Mouse (Mus musculus) limb, embryonic 15.5 days (tissue): ENCODE measurements around the gene Olfr294. TPM values are rescaled to one million over a fixed set of nuclear protein-coding genes. Genes with fewer than 3 reads are reported as not detected.

Experiments used
- ATAC-seq: fragments of 200-750 bp; cut with Nextera tagmentation; 2 replicates; pipeline ENCODE4 v1.8.0; 2017; ENCODE audit warnings: low read depth, moderate TSS enrichment; ENCODE audit not compliant: insufficient number of reproducible peaks, low FRiP score, low TSS enrichment
- H3K27ac ChIP-seq: fragments of 300-500 bp; sonication (generic); 2 replicates; pipeline ENCODE4 v1.5.1; 2015; ENCODE audit warnings: moderate library complexity, mild to moderate bottlenecking, inconsistent platforms
- H3K27me3 ChIP-seq: fragments of 300-500 bp; sonication (generic); 2 replicates; pipeline ENCODE4 v1.6.1; 2015; ENCODE audit warnings: inconsistent platforms
- H3K36me3 ChIP-seq: fragments of 300-500 bp; sonication (generic); 2 replicates; pipeline ENCODE4 v1.6.1; 2015; ENCODE audit warnings: inconsistent platforms
- H3K4me1 ChIP-seq: fragments of 300-500 bp; sonication (generic); 2 replicates; pipeline ENCODE4 v1.6.1; 2015; ENCODE audit warnings: inconsistent platforms
- H3K4me2 ChIP-seq: fragments of 300-500 bp; sonication (generic); 2 replicates; pipeline ENCODE4 v1.6.1; 2015; ENCODE audit warnings: mild to moderate bottlenecking, inconsistent platforms
- H3K4me3 ChIP-seq: fragments of 300-500 bp; sonication (generic); 2 replicates; pipeline ENCODE4 v1.5.1; 2015; ENCODE audit warnings: mild to moderate bottlenecking, inconsistent platforms
- H3K9ac ChIP-seq: fragments of 300-500 bp; sonication (generic); 2 replicates; pipeline ENCODE4 v1.6.1; 2015; ENCODE audit warnings: inconsistent platforms
- H3K9me3 ChIP-seq: fragments of 300-500 bp; sonication (generic); 2 replicates; pipeline ENCODE4 v1.6.1; 2016; ENCODE audit warnings: inconsistent platforms
- whole genome bisulfite sequencing: fragments of 180-500 bp; shearing (Covaris S2); methylation state at CpG from one replicate; pipeline ENCODE4 v1.1.7; 2015; 5-methylcytosine and 5-hydroxymethylcytosine counted together
- polyA plus RNA-seq: library from polyadenylated mRNA; unstranded; fragments of >200 nt; fragmentation: Nextera tagmentation; extraction: Ambion mirVana; gene quantifications from 2 replicates; pipeline ENCODE4 v1.2.1, GENCODE M21; 2015

The Olfr294 gene
- not detected in 2 replicates for polyA plus RNA-seq

DNA sequence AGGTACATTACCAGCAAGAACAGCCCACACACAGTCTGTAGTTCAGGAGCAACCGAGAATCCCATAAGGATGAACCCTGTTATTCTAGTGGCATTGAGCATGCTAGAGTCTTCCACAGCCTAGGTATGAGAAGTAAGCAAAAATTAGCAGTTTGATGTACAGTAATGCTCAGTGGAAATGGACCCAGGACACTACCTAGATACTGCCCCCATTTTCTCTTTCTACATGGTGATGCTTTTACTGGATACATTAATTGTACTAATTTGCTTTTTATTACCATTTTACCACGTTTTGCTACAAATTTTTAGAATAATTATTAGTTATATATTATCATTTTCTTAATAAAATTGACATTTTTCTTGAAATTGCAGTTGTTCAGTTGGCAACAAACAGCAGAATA is at the start of gene Olfr294:
TSS of gene Olfr294 (minus strand) at position 101 of the 400 bp plus-strand sequence.
- no peak for ATAC-seq
- no peaks in the 10 kb centered on the region for H3K27me3 ChIP-seq
- H3K4me3 ChIP-seq = no peak within 1 kb of the TSS

DNA sequence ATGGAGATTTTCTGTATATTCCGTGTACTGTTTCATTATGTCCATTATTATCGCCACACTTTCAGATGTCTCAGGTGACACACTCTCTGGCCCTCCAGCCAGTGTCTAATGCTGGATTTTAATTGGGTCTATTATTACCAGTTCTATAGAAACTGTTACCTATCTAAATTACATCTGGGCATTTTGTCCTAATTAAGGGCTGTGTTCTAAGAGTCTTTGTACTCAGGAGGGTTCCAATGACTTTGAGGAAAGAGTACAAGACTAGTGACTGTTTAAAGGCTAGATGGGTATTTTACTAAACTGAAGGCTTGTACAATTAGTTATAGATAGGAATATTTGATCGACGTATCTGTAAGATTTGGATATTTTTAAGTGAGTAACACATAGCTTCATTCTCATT is 32.3 kb upstream of the Olfr294 start, which contains the start of gene Olfr293:
TSS of gene Olfr293 (plus strand) at position 301 of the 400 bp plus-strand sequence.
- Histone ChIP-seq H3K27me3 (no peaks in the 10 kb centered on the region), H3K27ac (no peak within 1 kb of the TSS), H3K4me2 (no peak within 1 kb of the TSS), H3K4me3 (no peak within 1 kb of the TSS), H3K36me3 (no peaks in the 10 kb centered on the region), H3K9me3 (no peaks in the 10 kb centered on the region), H3K9ac (no peak within 1 kb of the TSS), H3K4me1 (no peaks in the 10 kb centered on the region)
- WGBS = 86% methylated on average over 4 of the region's 4 CpGs
- no peak for ATAC-seq

More for the DNA sequence above, at the start of gene Olfr294:
- Histone ChIP-seq H3K36me3 (no peaks in the 10 kb centered on the region), H3K4me1 (no peaks in the 10 kb centered on the region), H3K27ac (no peak within 1 kb of the TSS), H3K9me3 (no peaks in the 10 kb centered on the region), H3K4me2 (no peak within 1 kb of the TSS), H3K9ac (no peak within 1 kb of the TSS)
- WGBS = 50% methylated on average over 2 of the region's 2 CpGs

DNA sequence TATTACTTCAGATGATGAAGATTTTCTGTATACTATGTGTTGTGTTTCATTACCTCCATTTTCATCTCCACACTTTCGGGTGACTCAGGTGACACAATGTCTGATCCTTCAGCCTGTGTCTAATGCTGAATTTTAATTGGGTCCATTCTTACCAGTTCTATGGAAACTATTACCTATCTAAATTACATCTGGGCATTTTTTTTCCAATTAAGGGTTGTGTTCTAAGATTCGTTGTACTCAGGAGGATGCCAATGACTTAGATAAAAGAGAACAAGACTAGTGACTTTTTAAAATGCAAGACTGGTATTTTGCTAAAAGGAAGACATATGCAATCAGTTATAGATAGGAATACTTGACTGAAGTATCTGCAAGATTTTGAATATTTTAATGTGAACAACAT is 32.9 kb downstream of the Olfr294 start, which contains the start of gene Olfr295:
TSS of gene Olfr295 (plus strand) at position 301 of the 400 bp plus-strand sequence.
- H3K4me2 ChIP-seq = no peak within 1 kb of the TSS
- no peaks in the 10 kb centered on the region for H3K27me3 ChIP-seq
- no peak within 1 kb of the TSS for H3K27ac ChIP-seq
- H3K4me3 ChIP-seq = no peak within 1 kb of the TSS
- H3K9me3 ChIP-seq = no peaks in the 10 kb centered on the region
- no peaks in the 10 kb centered on the region for H3K4me1 ChIP-seq
- H3K36me3 ChIP-seq = no peaks in the 10 kb centered on the region
- ATAC-seq = no peak
- no peak within 1 kb of the TSS for H3K9ac ChIP-seq
- WGBS = 79% methylated on average over 2 of the region's 2 CpGs

Other genes starting within 250 kb of the Olfr294 start
- gene Olfr305, start 249.7 kb downstream of the Olfr294 start, polyA plus RNA-seq = not detected in 2 replicates
- not detected in 2 replicates for gene Olfr304, start 230.0 kb downstream of the Olfr294 start, polyA plus RNA-seq
- gene Olfr303, start 218.9 kb downstream of the Olfr294 start, polyA plus RNA-seq = not detected in 2 replicates
- gene Olfr301, start 212.8 kb downstream of the Olfr294 start, polyA plus RNA-seq = not detected in 2 replicates
- not detected in 2 replicates for gene Olfr299, start 156.7 kb downstream of the Olfr294 start, polyA plus RNA-seq
- gene Olfr298, start 124.2 kb downstream of the Olfr294 start, polyA plus RNA-seq = not detected in 2 replicates
- not detected in 2 replicates for gene Olfr297, start 96.7 kb downstream of the Olfr294 start, polyA plus RNA-seq
- not detected in 2 replicates for gene Olfr295, start 32.8 kb downstream of the Olfr294 start, polyA plus RNA-seq
- not detected in 2 replicates for gene Olfr293, start 32.4 kb upstream of the Olfr294 start, polyA plus RNA-seq
- not detected in 2 replicates for gene Olfr292, start 71.7 kb upstream of the Olfr294 start, polyA plus RNA-seq
- 0.38 and 0.52 TPM in 2 replicates for gene Folh1, start 159.3 kb upstream of the Olfr294 start, polyA plus RNA-seq
- gene Vmn2r77, start 178.4 kb upstream of the Olfr294 start, polyA plus RNA-seq = not detected in 2 replicates